Mouse (Mus musculus) layer of hippocampus, adult 8-10 months (tissue): ENCODE data around the gene Ttc39b. TPM values are rescaled to one million over a fixed set of nuclear protein-coding genes. Genes with fewer than 3 reads are reported as not detected.
A peak's percentile ranks its signal among the peaks of the same experiment; 100 is the strongest.

Experiments
- DNase-seq, 2 experiments: peaks; one replicate each; pipeline ENCODE4 v3.0.0; 2022; ENCODE audit warnings: low spot score in 2 of 2
- total RNA-seq, 4 experiments: library from RNA; stranded (reverse); gene quantifications; 2 replicates each; pipeline ENCODE4 v1.2.4; 2022

Ttc39b gene
- total RNA-seq, result 10 to 100 TPM; 31.6 to 45.7 (median 39.1) TPM

DNA sequence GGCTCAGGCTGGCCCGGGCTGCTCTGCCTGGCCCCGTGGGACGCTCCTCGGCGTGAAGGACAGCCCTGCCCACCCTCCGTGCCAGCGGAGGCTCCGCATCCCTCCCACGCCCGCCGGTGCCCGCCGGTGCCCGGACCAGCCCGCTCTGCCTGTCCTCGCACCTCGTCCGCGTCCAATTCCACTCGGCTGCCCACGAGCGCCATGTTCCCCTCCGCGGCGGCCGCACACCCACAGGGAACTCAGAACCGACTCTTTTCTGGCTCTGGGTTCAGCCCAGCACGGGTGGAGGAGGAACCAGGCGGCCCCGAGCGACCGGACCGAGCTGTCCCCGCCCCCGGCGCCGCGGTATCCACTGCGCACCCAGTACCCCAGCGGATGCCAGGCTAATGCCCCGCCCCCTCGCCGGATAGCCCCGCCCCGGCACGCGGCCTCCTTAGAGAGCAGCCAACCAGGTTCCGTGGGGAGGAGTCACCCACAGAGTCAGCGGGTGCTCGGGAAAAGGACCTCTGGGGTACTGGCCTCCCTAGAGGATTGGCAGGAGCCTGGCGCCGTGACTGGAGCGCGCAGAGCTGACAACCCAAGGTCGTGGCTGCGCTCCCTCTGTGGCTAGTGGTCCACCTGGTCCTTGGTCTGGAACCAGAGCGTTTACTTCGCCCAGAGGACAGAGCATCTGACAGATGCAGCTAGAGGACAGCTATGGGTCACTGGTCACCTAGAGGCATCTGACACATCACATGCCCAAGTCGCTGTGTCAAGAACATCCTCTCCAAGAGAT is at the start of gene Ttc39b:
Gene Ttc39b, minus strand, starts transcription at position 346 of the 775 bp plus-strand sequence.
- peak; percentile 94 to 95 for DNase-seq

DNA sequence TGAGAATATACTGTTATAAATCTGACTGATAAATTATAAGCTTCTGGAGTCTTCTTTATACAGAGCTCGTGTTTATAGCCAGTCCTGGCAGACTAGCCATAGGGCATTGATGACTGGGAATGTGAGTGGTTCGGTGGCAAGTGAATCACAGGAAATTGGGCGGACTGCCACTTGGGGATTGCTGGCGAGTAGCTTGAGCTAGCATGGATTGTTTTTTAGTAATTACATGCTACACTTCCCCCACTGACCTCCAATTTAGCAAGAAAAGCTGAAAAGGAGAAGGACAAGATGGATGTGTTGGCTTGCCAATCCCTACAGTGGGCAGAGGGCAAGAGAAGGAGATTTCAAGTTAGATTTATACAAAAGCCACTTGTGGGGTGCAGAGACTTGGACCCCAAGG is 49.3 kb upstream of the Ttc39b start:
- no peak for DNase-seq

DNA sequence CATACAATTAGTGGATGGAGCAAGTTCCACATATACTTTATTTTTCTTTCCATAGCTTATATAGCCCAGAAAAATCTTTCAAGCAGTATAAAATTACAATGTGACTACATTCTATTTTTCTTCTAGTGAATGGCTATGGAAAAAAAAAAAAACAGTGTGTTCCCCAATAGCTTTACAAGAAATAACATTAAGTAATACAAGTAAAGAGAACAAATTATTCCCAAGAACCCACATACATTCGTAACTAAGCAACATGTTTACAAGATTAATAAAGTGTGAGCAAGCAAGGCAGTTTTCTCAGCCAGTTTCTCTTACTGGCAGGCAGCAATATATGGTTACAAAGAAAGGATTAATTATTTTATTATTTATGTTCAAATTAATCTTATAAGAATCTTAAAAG is 33.7 kb upstream of the Ttc39b start:
- no peak for DNase-seq

DNA sequence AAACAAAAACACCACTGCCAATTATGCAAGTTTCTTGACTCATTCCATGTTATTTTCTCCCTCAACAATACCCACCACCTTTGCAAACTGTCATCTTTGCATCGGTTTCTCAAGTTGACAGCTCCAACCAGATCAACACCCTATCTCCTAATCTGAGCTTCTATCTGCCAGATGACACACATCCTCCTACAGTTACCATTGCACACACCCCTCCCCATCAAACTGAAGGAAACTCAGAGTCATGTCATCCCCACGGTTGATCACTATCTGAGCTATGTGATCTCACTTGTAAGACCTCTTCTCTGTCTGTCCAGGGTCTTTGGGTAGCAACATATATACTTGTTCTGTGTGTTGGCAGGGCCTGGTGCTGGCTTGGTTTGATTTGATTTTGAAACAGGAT is 30.7 kb upstream of the Ttc39b start:
- DNase-seq, result no peak

DNA sequence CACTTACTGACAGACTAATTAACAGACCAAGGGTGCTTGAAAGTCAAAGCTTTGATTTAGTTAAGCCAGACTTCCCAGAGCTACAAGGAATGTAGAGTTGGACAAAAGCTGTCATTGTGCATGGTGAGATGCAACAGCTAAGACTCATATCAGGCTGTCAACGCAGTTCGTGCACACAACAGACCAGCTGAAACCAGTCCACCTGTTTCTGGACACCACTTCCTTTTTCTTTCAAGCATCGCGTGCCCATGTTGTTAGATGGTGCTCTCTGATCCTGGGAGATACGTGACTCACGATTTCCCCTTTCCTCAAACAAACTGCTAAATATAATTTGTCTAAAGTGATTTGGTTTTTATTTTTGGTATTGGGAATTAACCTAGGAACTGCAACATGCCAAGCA is 29.9 kb upstream of the Ttc39b start:
- no peak for DNase-seq

DNA sequence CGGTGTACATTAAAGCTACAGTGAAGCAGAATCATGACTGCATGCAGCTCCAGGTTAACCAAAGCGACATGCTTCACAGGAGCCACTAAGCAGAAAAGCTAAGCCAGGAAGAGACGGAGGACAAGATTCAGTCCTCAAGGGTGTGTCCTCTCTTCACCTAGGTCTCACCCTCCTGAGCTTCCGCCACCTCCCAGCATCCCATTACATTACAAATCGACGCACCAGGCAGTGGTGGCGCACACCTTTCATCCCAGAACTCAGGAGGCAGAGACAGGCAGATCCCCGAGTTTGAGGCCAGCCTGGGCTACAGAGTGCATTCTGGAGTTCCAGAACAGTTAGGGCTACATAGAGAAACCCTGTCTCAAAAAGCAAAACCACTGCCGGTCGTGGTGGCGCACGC is 29.2 kb upstream of the Ttc39b start:
- DNase-seq, result no peak

DNA sequence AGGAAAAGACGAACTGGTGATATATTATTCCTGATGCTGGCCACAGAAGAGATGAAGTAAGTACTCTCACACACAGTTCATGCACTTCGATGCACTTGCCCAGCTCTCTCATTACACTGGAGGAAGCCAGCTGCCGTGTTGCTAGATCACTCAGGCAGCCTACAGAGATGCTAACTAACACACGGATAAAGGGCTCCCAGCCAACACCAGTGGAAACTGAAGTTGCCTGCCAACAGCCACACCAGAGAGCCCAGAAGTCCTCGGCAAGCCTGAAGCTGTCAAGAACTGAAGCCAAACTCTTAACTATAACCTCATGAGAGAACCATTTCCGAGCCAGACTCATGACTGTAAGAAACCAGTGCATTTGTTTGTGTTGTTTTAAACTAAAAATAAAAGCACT is 26.7 kb upstream of the Ttc39b start:
- DNase-seq, result peak; percentile 65 to 75

DNA sequence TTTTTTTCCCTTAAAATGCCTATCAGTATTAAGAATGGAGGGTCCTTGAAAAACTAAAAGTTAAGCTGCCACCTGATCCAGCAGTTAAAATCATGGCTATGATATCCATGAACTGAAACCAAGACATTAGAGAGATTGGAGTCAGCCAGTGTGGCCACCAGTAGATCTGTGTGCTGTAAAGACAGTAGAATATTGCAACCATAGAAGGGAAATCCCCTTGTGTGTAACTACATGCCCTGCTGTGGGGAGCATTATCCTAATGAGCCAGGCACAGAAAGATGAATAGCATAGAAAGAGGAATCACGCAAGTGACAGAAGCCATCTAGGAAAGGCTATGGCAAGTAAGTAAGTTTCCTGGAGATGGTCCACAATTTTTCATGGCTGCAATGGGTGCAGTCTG is 24.9 kb upstream of the Ttc39b start:
- no peak for DNase-seq

DNA sequence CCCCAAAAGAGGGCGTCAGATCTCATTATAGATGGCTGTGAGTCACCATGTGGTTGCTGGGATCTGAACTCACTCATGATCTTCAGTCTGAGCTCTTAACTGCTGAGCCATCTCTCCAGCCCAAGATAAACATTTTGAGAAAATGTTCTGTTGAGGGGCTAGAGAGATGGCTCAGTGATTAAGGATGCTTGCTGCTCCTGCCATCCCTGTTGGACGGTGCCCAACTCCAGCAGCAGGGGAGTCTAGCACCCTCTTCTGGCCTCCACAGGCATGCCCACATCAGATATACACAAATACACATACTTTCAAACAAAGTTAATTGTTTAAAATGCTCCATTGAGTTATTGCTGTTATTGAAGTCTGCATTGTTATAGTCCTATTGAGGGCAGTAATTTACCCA is 19.8 kb upstream of the Ttc39b start:
- DNase-seq, result no peak

DNA sequence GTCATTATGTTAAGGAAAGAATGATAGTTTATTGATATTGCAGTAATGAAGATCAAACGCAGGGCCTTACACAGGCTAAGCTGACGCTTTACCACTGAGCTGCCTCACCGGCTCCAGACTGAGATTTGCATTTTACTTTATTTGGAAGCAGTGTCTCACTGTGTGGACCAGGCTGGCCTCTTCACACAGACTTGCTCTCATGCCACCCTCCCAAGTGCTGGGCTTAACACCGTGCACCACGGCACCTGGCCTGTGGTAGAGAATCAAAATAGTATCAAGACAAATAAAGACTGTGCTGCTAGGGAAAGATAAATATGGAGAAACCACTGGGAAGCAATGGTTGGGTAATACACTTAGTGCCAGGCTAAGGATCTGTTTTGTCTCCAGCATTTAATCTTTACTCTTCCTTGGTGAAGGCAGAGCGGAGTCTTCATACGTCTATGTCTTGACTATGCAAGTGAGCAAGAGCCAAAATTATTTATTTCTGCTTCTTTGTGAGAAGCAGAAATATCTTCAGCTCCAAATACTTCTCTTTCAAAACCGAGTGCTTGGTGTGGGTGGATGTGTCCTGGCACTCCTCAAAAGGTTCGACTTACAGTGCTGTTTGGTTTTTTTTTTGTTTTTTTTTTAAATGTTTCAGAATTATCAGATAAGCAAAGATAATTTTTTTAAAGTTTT is 19.2 kb upstream of the Ttc39b start:
- DNase-seq, result no peak

DNA sequence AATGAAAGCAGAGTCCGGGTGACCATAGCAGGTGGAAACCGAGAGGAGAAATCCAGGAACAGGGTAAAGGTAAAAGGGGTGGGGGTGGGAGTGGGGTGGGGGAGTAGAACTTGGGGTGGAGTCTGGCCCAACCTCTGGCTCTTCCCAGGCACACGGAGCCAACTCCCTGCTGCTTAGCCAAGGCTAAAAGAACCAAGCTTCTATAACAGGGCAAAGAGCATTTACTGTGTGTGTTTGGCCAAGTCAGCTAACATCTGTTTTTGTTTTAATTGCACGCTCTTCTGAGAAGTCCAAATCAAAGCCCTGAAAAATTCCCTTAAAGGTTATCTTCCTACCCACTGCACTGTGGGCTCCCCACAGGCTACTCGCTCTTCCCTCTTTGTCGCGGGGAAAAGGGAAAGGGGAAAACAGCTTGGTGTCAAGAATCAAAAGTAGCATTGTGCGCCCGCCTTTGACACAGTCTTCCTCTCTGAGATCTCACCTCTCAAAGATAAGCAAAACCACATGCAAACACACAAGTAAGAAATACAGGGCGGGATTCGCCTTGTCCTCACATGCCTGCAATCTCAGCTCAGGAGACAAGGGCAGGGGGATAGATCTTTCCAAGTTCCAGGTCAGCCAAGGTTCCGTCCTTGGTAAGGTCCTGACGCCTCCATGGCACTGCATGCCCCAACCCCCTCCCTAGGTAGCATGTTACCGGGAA is 18.4 kb upstream of the Ttc39b start:
- no peak for DNase-seq

DNA sequence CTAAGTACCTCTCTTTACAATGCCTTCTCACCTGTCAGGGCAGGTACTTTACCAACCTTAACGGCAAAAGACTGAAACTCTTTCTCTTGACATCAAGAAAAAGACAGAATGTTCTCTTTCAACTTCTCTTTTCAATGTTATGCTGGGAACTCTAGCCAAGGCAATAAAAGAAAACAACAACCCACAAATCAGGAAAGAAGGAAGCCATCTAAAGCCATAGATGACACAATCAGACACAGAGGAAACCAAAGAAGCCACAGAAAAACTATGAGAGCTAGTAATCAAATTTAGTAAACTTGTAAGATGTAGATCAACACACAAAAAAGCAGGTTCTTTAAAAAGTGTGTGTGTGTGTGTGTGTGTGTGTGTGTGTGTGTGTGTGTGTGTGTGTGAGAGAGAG is 15.3 kb upstream of the Ttc39b start:
- DNase-seq, result no peak

DNA sequence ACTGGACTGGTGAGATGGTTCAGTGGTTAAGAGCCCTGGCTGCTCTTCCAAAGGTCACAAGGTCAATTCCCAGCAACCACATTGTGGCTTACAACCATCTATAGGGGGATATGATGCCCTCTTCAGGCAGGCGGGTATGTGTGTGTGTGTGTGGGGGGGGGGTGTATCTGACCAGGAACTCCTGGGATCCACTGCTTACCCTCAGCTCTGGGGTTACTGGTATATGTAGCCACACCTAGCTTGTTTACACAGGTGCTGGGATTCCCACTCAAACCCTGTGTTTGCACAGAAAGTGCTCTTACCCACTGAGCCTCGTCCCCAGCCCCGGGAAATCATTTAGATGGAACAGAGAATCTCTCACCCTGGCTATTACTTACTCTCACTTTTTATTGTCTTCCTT is 13.7 kb upstream of the Ttc39b start:
- no peak for DNase-seq

DNA sequence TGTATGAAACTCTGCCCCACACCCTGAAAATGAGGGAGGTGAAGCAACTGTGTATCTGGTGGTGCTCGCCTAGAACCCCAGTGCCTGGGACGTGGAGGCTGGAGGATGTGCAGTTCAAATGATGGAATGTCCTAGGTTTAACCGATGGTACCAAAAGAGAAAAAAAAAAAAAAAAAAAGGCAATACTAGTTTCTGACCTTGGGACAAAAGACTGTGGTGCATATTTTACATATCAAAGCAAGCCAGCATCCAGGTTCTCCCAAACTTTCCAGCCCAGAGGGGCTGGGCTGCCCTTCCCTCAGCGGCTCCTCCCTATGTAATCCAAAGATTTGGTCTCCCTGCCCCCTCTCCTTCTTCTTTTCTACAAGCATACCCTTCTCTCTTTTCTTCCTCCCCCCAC is 6.3 kb upstream of the Ttc39b start:
- DNase-seq, result no peak

DNA sequence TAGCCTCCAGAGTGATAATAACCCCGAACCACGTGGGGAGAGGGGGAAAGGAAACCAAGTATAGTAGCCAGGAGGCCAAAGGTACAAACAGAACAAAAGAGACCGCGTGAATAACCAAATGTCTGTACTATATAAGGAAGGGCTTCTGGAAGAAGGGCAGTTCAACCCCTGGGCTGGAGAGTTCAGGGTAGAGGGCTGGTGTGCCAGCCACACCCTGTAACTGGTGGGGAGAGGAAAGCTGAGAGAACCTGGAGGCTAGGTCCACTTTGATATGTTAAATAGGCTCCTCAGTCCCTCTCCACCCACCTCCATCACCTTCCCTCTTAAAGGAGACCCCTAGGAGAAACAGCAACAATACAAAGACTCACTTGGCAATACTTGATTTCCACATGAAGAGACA is 5.6 kb upstream of the Ttc39b start:
- DNase-seq, result no peak

DNA sequence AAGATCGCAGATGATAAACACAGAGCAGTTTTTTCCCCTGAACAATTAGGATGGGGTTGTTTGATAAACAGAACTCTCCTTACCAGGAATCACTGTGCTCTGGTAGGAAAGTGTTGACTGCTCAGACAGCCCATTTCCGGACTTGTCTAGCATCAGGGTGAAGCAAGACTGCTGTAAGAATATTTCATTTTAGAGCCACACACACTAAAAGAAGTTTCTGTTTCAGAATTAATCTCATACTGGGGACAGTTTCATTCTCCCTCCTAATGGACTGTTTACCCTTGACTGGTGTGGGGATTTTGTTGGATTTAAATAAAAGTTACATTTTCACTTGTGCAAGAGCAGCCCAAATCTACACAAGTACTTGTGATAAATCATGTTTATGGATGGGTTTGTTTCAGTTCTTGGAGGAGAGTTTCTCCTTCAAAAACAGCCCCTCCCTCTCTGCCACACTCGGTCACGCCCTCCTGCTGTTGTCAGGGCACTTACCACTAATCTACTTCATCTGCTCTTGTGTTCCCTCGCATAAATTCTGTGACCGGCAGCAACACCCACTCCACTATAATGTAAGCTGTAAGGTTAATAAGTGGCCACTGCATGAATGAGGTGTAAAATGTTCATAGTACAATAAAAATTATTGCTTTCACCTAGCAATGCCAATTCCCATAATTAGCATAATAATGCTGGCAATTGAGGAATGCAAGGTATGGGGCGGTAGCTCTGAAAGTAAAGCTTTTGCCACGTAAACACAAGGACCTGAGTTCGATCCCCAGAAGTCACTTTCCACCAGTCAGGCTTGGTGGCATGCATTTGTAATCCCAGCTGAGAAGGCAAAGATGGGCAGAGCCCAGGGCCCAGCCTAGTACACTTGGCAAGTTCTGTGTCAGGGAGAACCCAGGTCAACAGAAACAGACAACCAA is 4.2 kb upstream of the Ttc39b start:
- DNase-seq, result no peak

DNA sequence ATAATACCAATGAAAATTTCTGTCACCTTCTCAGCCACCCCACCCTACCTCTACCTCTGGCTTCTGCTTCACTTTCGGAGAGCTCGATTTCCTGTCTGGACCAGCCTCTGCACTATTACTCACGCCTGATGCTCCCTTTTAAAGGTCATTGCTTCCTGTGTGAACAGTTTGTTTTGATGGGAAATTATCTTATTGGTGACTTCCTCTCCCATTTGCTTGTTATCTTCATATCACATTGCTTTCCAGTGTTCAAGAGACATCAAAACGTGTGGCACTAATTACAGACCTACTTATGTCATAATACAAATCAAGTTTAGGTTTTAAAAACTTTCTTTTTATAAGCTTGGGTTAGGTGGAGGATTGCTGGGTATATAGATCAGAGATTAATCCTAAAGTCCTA is 3.5 kb upstream of the Ttc39b start:
- DNase-seq, result no peak

DNA sequence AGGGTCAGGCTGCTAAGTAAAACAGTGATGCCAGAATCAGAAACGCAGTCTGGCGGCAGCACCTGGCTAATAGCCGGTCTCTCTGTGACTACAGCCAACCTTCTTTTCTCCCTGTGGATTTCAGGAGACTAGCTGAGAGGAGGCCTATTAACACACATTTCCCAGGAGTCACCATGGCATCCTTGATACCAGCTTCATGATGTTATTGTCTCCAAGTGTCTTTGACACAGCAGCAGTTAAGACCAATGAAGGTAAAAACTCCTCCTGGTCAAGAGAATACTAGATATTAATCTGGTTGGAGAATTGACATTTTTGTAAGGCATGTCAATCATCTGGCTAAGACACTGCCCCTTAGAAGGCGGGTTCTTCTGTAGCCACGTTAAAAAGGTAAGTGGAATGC is 1.3 kb upstream of the Ttc39b start:
- no peak for DNase-seq

DNA sequence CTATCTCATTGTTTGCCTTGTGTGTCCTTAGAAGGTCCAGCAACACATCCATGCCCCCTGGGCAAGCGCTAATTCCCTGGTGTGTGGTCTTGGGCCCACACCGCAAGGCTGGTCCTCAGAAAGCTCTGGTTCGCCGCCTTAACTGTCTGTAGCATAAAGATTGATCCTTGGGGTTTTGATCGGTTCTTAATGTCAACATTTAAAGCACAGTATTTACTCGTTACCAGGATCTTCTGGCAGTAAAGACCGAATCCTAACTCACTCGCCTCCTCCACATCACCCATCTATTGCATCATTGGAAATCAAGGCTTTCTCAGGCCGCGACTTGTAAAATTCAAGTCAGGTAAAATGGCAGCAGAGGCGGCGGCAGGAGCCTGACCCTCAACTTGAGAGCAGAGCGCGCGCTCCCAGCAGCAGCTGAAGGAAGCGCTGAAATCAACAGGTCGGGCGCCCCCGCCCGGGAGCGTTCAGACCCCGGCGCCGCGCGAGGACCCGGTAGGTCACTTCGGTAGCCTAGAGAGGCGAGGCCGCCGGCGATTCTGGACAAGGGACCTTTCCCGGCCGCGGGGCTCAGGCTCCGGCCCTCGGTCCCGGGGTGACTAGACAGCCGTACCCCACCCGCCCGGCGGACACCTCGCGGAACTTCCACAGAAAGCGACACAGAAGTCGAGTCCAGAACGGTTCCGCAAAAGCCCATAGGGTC is 703 bp downstream of the Ttc39b start:
- peak; percentile 25 to 45 for DNase-seq

DNA sequence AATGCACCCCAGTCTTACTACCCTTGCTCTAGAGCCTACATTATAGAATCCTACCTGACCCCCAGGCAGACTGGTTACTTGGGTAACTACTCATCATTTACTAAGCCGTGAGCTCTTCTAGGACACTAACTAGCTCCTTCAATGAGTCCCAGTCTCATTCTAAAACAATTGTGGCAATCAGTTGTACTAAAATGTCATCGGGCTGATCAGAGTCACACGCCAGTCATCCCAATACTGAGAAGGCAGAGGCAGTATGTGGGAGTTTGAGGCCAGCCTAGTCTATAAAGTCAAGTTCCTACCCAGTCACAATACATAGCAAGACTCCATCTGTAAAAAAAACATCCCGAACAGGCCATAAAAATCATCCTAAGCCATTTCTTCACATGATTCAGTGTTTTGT is 4.3 kb downstream of the Ttc39b start:
- DNase-seq, result no peak

DNA sequence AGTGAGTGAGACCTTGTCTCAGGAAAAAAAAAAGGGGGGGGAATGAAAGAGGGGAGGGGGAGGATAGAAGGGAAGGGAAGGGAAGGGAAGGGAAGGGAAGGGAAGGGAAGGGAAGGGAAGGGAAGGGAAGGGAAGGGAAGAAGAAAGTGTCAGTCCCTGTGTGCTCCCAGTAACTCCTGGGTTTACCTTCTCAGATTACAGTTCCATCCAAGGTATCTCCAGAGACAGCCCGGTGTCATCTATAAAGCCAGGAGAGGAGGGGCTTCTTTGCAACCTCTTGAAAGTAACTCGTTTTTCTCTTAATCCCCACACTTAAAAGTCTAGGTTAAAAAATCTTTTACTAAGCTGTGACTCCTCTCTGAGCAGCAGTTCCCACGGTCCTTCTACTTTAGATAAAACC is 5.3 kb downstream of the Ttc39b start:
- no peak for DNase-seq
